Mouse (Mus musculus) Patski (cell line): Measurements from ENCODE around the gene Dact3. TPM values are rescaled to one million over a fixed set of nuclear protein-coding genes. Genes with fewer than 3 reads are reported as not detected.

Experiments used
- ATAC-seq: fragments of 100-300 bp; one replicate; pipeline ENCODE4 v1.8.0; 2021
- CTCF ChIA-PET: fragments of 350-600 bp; sonication (Branson Sonifier 250); formaldehyde crosslinking; loops from one replicate; lab custom pipeline; 2022; ENCODE audit warnings: inconsistent platforms; lab: Charles Lee
- POLR2A ChIA-PET: fragments of 350-600 bp; sonication (Branson Sonifier 250); formaldehyde crosslinking; loops from one replicate; lab custom pipeline; 2022; ENCODE audit warnings: antibody characterized with exemption, inconsistent platforms; lab: Charles Lee
- DNase-seq: peaks from one replicate; pipeline ENCODE4 v3.0.0-alpha.2; 2011; ENCODE audit warnings: low read depth, low spot score
- H3K27me3 ChIP-seq: fragments of 371-371 bp; one replicate; pipeline ENCODE4 v1.5.1; 2021
- CTCF ChIP-seq: fragments of 100-300 bp; IDR thresholded peaks from one replicate; pipeline ENCODE4 v1.5.1; 2021
- in situ Hi-C: fragments of 300-500 bp; cut with MboI; formaldehyde crosslinking; loops from 3 replicates; pipeline ENCODE4 v1.11.1; 2018; ENCODE audit warnings: low pct_unique_long_range_greater_than_20kb, mixed read lengths
- polyA plus RNA-seq: library from polyadenylated mRNA; unstranded; gene quantifications from one replicate; pipeline ENCODE4 v1.2.3, GENCODE M21; 2021

Dact3 gene
- polyA plus RNA-seq, 1 experiment from 2014 or later: 2.2 TPM

DNA sequence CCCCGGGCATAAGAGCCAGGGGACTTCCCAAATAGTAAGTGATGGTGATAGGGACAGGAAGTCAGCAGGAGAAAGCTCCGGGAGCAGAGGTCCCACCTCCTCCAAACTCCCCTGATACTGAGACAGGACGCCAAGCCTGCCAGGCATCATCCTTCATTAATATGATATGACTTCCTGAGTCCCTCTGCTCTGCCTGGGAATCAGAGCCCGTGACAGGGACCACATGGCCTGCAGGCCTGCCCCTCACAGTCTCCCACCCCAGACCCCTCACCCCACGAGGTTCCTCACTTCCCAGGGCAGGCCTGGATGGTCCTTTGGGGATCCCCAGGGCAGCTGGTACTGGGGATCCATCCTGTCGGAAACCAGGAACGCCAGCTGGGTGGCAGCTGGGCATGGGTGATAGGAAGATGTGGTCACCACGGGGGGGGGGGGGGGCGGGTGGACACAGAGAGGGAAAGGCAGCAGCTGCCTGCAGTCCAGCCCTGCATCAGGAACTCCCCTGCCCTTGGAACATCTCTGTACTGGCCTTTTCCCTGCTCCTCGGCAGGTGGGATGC is 29.1 kb downstream of the Dact3 start:
- TF ChIP-seq CTCF: no peak
- ChIA-PET CTCF (interaction anchor here (1.3 kb wide), 1 partner anchor 9 kb away, joined by 4 read pairs; no protein-coding TSS in a partner anchor), POLR2A (no interaction called here)
- H3K27me3 ChIP-seq: peaks cover 3% of the 10 kb centered on the region
- DNase-seq (no peak), ATAC-seq (no peak)
- in situ Hi-C loops: no loop called here

DNA sequence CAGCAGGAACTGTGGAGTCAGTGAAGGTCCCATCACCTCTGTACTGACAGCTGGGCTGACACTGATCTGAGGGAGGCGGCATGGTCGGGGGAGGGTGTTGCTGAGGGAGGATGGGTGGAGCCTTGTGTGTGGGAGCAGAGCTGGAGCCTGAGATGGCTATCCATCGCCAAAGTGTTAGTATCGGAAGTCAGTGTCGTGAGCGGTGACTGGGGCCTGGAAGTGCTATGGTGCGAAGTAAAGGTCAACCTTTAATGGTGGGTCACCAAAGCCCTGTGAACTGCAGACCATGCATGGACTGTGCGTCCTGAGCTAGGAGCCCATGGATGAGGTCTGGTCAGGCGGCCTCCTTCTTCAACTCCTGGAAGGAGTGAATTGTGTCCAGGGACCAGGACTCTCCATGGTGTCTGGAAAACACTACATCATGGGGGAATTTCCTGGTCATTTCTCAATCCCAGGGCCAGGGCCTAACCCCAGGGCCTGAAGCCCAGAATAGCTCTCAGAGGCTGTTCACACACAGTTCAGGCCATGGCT is 30.4 kb downstream of the Dact3 start:
- no peak for TF ChIP-seq CTCF
- no peak for ATAC-seq
- in situ Hi-C loops: no loop called here
- ChIA-PET CTCF (no interaction called here), POLR2A (interaction anchor here (0.6 to 0.7 kb wide), 2 partner anchors 17 to 19 kb away, joined by 3 read pairs; no protein-coding TSS in a partner anchor)
- H3K27me3 ChIP-seq: peaks cover 3% of the 10 kb centered on the region
- DNase-seq: no peak

DNA sequence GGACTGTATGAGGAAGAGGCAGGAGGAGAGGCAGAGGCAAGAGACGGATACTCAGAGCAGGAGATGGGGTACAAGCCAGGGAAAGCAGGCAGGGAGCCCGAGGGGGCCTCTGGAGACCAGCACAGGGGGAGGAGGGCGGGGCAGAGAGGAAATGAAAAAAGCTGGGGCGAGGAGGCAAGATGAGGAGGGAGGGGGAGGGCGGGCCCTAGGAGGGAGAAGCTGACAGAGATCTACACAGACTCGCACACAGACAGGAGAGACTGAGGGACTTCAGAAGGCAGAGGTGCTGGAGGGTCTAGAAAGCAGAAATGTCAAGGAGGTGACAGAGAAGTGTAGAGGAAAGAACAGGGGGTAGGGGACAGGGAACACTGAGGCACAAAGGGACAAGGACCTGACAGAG is 31.2 kb downstream of the Dact3 start, which contains the start of gene Ptgir:
Ptgir (plus strand) TSS at position 210 of the 400 bp plus-strand sequence.
- in situ Hi-C loops: no loop called here
- ChIA-PET POLR2A (interaction anchor here (0.7 kb wide), 1 partner anchor 16 kb away, joined by 3 read pairs; no protein-coding TSS in a partner anchor), CTCF (no interaction called here)
- ATAC-seq (no peak), DNase-seq (no peak)
- no peaks in the 10 kb centered on the region for H3K27me3 ChIP-seq
- no peak for TF ChIP-seq CTCF

DNA sequence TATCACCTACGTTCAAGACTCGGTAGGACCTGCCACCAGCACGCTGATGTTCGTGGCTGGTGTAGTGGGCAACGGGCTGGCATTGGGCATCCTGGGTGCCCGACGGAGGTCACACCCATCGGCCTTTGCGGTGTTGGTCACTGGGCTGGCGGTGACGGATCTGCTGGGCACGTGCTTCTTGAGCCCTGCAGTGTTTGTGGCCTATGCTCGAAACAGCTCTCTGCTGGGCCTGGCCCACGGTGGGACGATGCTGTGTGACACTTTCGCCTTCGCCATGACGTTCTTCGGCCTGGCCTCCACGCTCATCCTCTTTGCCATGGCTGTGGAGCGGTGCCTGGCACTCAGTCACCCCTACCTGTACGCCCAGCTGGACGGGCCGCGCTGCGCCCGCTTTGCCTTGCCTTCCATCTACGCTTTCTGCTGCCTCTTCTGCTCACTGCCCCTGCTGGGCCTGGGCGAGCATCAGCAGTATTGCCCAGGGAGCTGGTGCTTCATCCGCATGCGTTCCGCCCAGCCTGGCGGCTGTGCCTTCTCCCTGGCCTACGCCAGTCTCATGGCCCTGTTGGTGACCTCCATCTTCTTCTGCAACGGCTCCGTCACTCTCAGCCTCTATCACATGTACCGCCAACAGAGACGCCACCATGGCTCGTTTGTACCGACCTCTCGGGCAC is 31.9 kb downstream of the Dact3 start:
- DNase-seq: no peak

DNA sequence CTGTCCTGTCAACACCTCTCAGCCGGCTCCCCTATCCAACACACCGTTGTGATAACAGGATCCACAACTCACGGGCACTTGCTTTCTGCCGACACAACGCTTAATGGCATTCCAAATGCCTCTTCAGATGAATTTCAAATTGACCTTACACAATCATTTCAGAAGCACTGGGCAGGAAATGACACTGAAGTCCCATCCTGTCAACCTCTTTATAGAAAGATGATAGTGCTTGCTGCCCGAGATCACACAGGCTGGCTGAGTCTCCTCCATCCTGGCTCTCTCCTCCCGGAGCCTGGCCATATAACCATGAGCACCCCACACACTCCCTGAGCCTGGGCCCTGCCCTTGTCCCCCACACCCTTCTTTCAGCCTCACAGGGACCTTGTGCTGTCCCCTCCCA is 32.7 kb downstream of the Dact3 start:
- CTCF ChIA-PET: no interaction called here
- in situ Hi-C loops: no loop called here
- POLR2A ChIA-PET: no interaction called here

More for the DNA sequence above, 31.9 kb downstream of the Dact3 start:
- H3K27me3 ChIP-seq: no peaks in the 10 kb centered on the region
- ChIA-PET CTCF (no interaction called here), POLR2A (no interaction called here)
- ATAC-seq: no peak
- in situ Hi-C loops: no loop called here
- no peak for TF ChIP-seq CTCF

DNA sequence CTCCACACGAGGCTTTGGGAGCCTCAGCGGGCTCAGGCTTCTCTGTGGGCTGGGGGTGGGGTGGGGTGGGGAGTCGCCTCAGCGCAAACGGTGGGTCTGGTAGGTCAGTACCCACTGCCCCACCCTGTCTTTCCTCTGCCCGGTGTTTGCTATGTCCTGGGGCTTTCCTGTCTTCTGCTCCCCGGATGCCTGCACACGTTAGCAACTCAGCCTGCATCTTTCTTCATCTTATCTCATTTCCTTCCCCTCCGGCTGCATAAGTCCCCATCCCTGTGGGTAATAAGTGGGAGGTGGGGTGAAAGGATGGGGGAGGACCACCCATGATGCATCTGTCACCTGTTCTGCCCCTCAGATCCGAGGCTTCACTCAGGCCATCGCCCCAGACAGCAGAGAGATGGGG is 33.2 kb downstream of the Dact3 start:
- DNase-seq: no peak
- POLR2A ChIA-PET: no interaction called here
- no peak for ATAC-seq
- no peak for TF ChIP-seq CTCF
- CTCF ChIA-PET: no interaction called here
- in situ Hi-C loops: no loop called here
- H3K27me3 ChIP-seq: no peaks in the 10 kb centered on the region

More for the DNA sequence above, 32.7 kb downstream of the Dact3 start:
- DNase-seq: no peak
- TF ChIP-seq CTCF: no peak
- H3K27me3 ChIP-seq: no peaks in the 10 kb centered on the region
- no peak for ATAC-seq

DNA sequence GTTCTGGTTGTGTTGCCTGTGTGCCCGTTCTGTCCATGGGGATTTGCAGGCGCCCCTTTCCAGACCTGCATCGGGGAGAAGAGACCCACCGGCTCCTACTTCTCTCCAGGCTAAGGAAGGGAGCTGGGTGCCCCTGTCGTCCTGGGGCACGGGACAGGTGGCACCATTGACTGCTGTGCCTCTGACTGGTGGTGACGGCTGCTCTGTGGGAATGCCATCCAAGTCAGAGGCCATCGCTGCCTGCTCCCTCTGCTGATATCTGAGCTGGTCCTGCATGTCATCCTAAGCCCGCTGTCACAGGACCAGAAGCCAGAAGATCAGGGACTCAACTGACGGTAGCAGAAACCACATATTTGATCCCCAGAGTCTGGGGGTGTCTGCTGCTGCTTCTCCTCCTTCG is 33.7 kb downstream of the Dact3 start:
- POLR2A ChIA-PET: no interaction called here
- TF ChIP-seq CTCF: no peak

DNA sequence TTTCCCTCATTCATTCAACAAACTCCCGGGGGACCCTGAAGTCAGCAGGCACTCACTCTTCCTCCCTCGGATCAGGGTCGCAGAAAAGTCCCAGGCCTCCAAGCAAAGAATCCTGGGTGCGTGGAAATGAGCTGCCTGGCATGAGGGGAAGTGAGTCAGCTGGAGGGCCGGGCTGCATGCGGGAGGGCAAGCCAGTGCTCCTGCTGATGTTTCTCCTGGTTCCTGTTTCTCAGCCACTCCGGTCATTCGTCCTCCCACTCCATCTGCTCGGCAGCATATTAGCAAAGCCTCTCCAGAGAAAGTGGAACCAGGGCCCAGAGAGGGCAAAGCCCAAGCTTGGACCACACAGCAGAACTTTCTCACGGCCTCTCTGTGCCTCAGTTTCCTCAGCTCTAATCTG is 34.8 kb downstream of the Dact3 start:
- TF ChIP-seq CTCF: no peak
- in situ Hi-C loops: no loop called here
- ATAC-seq: no peak
- CTCF ChIA-PET: interaction anchor here (1.8 kb wide), 1 partner anchor 36 kb away, joined by 5 read pairs; no protein-coding TSS in a partner anchor
- no peaks in the 10 kb centered on the region for H3K27me3 ChIP-seq
- POLR2A ChIA-PET: no interaction called here
- no peak for DNase-seq

More for the DNA sequence above, 33.7 kb downstream of the Dact3 start:
- no peak for ATAC-seq
- no peak for DNase-seq
- in situ Hi-C loops: no loop called here
- H3K27me3 ChIP-seq: no peaks in the 10 kb centered on the region
- CTCF ChIA-PET: no interaction called here

DNA sequence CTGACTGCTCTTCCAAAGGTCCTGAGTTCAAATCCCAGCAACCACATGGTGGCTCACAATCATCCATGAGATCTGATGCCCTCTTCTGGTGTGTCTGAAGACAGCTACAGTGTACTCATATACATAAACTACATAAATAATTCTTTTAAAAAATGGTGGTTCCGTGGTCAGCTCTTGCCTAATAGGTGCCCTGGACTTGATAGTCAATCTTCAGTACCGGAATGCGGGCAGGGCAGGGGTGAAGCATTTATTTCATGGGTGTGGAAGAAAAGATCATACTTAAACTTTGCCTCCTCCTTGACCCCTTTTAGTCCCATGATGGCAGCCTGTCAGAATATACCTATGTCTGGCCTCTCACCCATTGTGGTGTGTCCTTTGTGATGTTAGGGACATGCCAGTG is 36.8 kb downstream of the Dact3 start:
- DNase-seq (no peak), ATAC-seq (no peak)
- in situ Hi-C loops: no loop called here
- ChIA-PET CTCF (interaction anchor here (1.1 to 1.8 kb wide), 2 partner anchors 21 to 38 kb away, joined by 3 to 5 read pairs; no protein-coding TSS in a partner anchor), POLR2A (no interaction called here)
- no peaks in the 10 kb centered on the region for H3K27me3 ChIP-seq
- no peak for TF ChIP-seq CTCF

DNA sequence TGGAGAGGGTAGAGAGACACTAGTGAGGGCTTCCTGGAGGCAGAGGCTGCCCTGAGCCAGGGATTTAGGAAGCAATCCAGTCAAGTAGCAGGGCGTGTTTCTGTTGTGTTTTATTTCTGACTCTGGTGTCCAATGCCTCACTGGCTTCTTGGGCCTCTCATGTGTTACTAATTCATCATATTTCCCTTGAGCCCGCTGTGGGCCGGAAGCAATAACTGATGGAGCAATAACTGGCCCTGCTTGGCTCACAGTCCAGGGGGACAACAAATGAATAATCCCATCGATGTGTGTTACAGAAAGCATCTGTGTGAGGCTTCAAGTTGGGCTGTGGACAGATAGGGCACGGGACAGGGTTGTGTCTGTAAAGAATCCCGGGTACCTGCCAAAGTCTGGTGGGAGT is 37.2 kb downstream of the Dact3 start:
- CTCF ChIA-PET: interaction anchor here (1.8 to 2.0 kb wide), 3 partner anchors 17 to 38 kb away, joined by 7 to 13 read pairs (median 10); partner anchors contain the start of genes Dact3 and Gng8

More for the DNA sequence above, 37.2 kb downstream of the Dact3 start:
- H3K27me3 ChIP-seq: no peaks in the 10 kb centered on the region
- in situ Hi-C loops: no loop called here
- DNase-seq: no peak
- TF ChIP-seq CTCF: no peak
- POLR2A ChIA-PET: no interaction called here
- no peak for ATAC-seq
